Mouse (Mus musculus) CH12.LX (cell line): ENCODE measurements at regions not wholly inside any gene's neighbourhood (a gene's known extent, or its start where the extent isn't known, plus 50 kb on each side); places are given as distances from the start of the nearest gene placed in this dataset.

Experiments used
- DNase-seq: peaks from one replicate; pipeline ENCODE4 v3.0.0-alpha.2; 2013; ENCODE audit errors: extremely low read depth
- H3K27ac ChIP-seq: 2 replicates; pipeline ENCODE4 v1.5.1; 2012; ENCODE audit warnings: low read depth, mild to moderate bottlenecking, control low read depth, moderate library complexity; ENCODE audit not compliant: insufficient read depth
- H3K27me3 ChIP-seq: replicated peaks from 2 replicates; pipeline ENCODE3; 2012; ENCODE audit warnings: inconsistent platforms
- H3K36me3 ChIP-seq, 2 experiments: replicated peaks in 1 of 2; 2 replicates each; pipeline versions ENCODE3 to v1.6.1; 2012; ENCODE audit warnings: inconsistent platforms in 1 of 2, low read length in 1 of 2, mild to moderate bottlenecking in 1 of 2, mixed read lengths in 1 of 2, moderate library complexity in 1 of 2; ENCODE audit not compliant: control insufficient read depth in 1 of 2, insufficient read depth in 1 of 2
- H3K4me1 ChIP-seq, 2 experiments: 2 replicates each; pipeline ENCODE4 v1.6.1; 2012; ENCODE audit warnings: inconsistent platforms in 1 of 2, moderate library complexity in 1 of 2; ENCODE audit not compliant: insufficient read depth in 2 of 2, control insufficient read depth in 1 of 2
- H3K4me2 ChIP-seq: 2 replicates; pipeline ENCODE4 v1.6.1; 2012; ENCODE audit warnings: low read depth, mild to moderate bottlenecking, control low read depth; ENCODE audit not compliant: poor library complexity, insufficient read depth, severe bottlenecking
- H3K4me3 ChIP-seq, 3 experiments: fragments of 150-350 bp in 1 of 3; sonication (generic) in 1 of 3; replicated peaks in 1 of 3; 2 replicates each; pipeline versions ENCODE3 to v1.5.1; 2011 to 2012; ENCODE audit warnings: low read depth in 2 of 3, low read length in 2 of 3, mild to moderate bottlenecking in 2 of 3, moderate library complexity in 2 of 3, control low read depth in 1 of 3, improper control_type of control experiment in 1 of 3, inconsistent platforms in 1 of 3, mixed read lengths in 1 of 3; ENCODE audit not compliant: poor library complexity in 1 of 3
- H3K79me2 ChIP-seq: replicated peaks from 2 replicates; pipeline ENCODE4 v1.6.1; 2012; ENCODE audit warnings: mild to moderate bottlenecking, moderate library complexity; ENCODE audit not compliant: control insufficient read depth, poor library complexity, insufficient read depth, severe bottlenecking; ENCODE audit errors: extremely low read depth
- H3K9ac ChIP-seq: 2 replicates; pipeline ENCODE4 v1.6.1; 2012; ENCODE audit warnings: low read depth, mild to moderate bottlenecking, control low read depth, moderate library complexity; ENCODE audit not compliant: insufficient read depth
- H3K9me3 ChIP-seq: replicated peaks from 2 replicates; pipeline ENCODE3; 2012; ENCODE audit warnings: low read length, inconsistent platforms, mixed read lengths
- BHLHE40 ChIP-seq: IDR thresholded peaks from 2 replicates; pipeline ENCODE4 v1.6.1; 2011; ENCODE audit warnings: mild to moderate bottlenecking, low read depth, low read length, improper control_type of control experiment
- CHD2 ChIP-seq: IDR thresholded peaks from 2 replicates; pipeline ENCODE4 v1.6.1; 2011; ENCODE audit warnings: low read length, improper control_type of control experiment
- CTCF ChIP-seq, 2 experiments: IDR thresholded peaks in 1 of 2; conservative IDR thresholded peaks in 1 of 2; 2 replicates each; pipeline ENCODE4 v1.5.1; 2011 to 2012; ENCODE audit warnings: low read depth in 2 of 2, low read length in 2 of 2, improper control_type of control experiment in 1 of 2, inconsistent platforms in 1 of 2, mild to moderate bottlenecking in 1 of 2, moderate library complexity in 1 of 2
- ELF1 ChIP-seq: IDR thresholded peaks from 2 replicates; pipeline ENCODE4 v1.6.1; 2014; ENCODE audit warnings: low read depth, mild to moderate bottlenecking, inconsistent platforms, low read length, improper control_type of control experiment
- ETS1 ChIP-seq: conservative IDR thresholded peaks from 2 replicates; pipeline ENCODE4 v1.6.1; 2012; ENCODE audit warnings: low read depth, mild to moderate bottlenecking, inconsistent platforms, low read length, improper control_type of control experiment, moderate library complexity
- HCFC1 ChIP-seq: IDR thresholded peaks from 2 replicates; pipeline ENCODE4 v1.6.1; 2012; ENCODE audit warnings: low read depth, mild to moderate bottlenecking, inconsistent platforms, low read length, improper control_type of control experiment
- IRF4 ChIP-seq: IDR thresholded peaks from 2 replicates; pipeline ENCODE4 v1.6.1; 2014; ENCODE audit warnings: low read depth, mild to moderate bottlenecking, inconsistent platforms, low read length, improper control_type of control experiment
- JUN ChIP-seq: IDR thresholded peaks from 2 replicates; pipeline ENCODE4 v1.6.1; 2011; ENCODE audit warnings: low read depth, mild to moderate bottlenecking, low read length, improper control_type of control experiment, moderate library complexity; ENCODE audit not compliant: insufficient read depth
- JUND ChIP-seq: conservative IDR thresholded peaks from 2 replicates; pipeline ENCODE4 v1.6.1; 2011; ENCODE audit warnings: low read depth, low read length, improper control_type of control experiment
- MAFK ChIP-seq: IDR thresholded peaks from 2 replicates; pipeline ENCODE4 v1.6.1; 2011; ENCODE audit warnings: low read length, improper control_type of control experiment; ENCODE audit not compliant: insufficient replicate concordance
- MAZ ChIP-seq: IDR thresholded peaks from 2 replicates; pipeline ENCODE4 v1.6.1; 2012; ENCODE audit warnings: low read depth, mild to moderate bottlenecking, inconsistent platforms, low read length, improper control_type of control experiment, moderate library complexity
- MEF2A ChIP-seq: IDR thresholded peaks from 2 replicates; pipeline ENCODE4 v1.6.1; 2014; ENCODE audit warnings: low read depth, mild to moderate bottlenecking, inconsistent platforms, low read length, improper control_type of control experiment, borderline replicate concordance
- MXI1 ChIP-seq: IDR thresholded peaks from 2 replicates; pipeline ENCODE4 v1.6.1; 2011; ENCODE audit warnings: mild to moderate bottlenecking, low read depth, low read length, improper control_type of control experiment
- MYC ChIP-seq: IDR thresholded peaks from 2 replicates; pipeline ENCODE4 v1.6.1; 2011; ENCODE audit warnings: low read depth, mild to moderate bottlenecking, improper control_type of control experiment, low read length
- NRF1 ChIP-seq: IDR thresholded peaks from 2 replicates; pipeline ENCODE4 v1.6.1; 2014; ENCODE audit warnings: low read depth, mild to moderate bottlenecking, inconsistent platforms, low read length, improper control_type of control experiment, moderate library complexity
- PAX5 ChIP-seq: IDR thresholded peaks from 2 replicates; pipeline ENCODE4 v1.6.1; 2012; ENCODE audit warnings: low read length, inconsistent platforms, mixed read lengths
- POLR2A ChIP-seq: IDR thresholded peaks from 2 replicates; pipeline ENCODE4 v1.6.1; 2011; ENCODE audit warnings: low read depth, mild to moderate bottlenecking, improper control_type of control experiment, low read length
- POLR2AphosphoS2 ChIP-seq: IDR thresholded peaks from 2 replicates; pipeline ENCODE4 v1.6.1; 2011; ENCODE audit warnings: low read depth, low read length, improper control_type of control experiment
- RAD21 ChIP-seq: IDR thresholded peaks from 2 replicates; pipeline ENCODE4 v1.6.1; 2011; ENCODE audit warnings: low read depth, mild to moderate bottlenecking, low read length, improper control_type of control experiment, moderate library complexity
- RCOR1 ChIP-seq: conservative IDR thresholded peaks from 2 replicates; pipeline ENCODE4 v1.6.1; 2012; ENCODE audit warnings: low read depth, mild to moderate bottlenecking, inconsistent platforms, low read length, improper control_type of control experiment
- SIN3A ChIP-seq: IDR thresholded peaks from 2 replicates; pipeline ENCODE4 v1.6.1; 2012; ENCODE audit warnings: low read length, improper control_type of control experiment, inconsistent platforms
- SMC3 ChIP-seq: IDR thresholded peaks from 2 replicates; pipeline ENCODE4 v1.6.1; 2011; ENCODE audit warnings: low read depth, low read length, improper control_type of control experiment
- TCF12 ChIP-seq: IDR thresholded peaks from 2 replicates; pipeline ENCODE4 v1.6.1; 2014; ENCODE audit warnings: low read depth, mild to moderate bottlenecking, inconsistent platforms, low read length, improper control_type of control experiment
- USF1 ChIP-seq: IDR thresholded peaks from 2 replicates; pipeline ENCODE4 v1.6.1; 2014; ENCODE audit warnings: low read depth, mild to moderate bottlenecking, inconsistent platforms, low read length, improper control_type of control experiment
- ZC3H11A ChIP-seq: IDR thresholded peaks from 2 replicates; pipeline ENCODE4 v1.6.1; 2012; ENCODE audit warnings: low read depth, mild to moderate bottlenecking, inconsistent platforms, low read length, improper control_type of control experiment
- ZNF384 ChIP-seq: IDR thresholded peaks from 2 replicates; pipeline ENCODE4 v1.6.1; 2012; ENCODE audit warnings: low read depth, low read length, improper control_type of control experiment, inconsistent platforms
- dilution Hi-C: fragments of 300-500 bp; cut with MboI; formaldehyde crosslinking; loops from 2 replicates; pipeline ENCODE4 v1.14.3; 2020; ENCODE audit warnings: low sequenced_read_pairs; ENCODE audit not compliant: extremely low pct_unique_long_range_greater_than_20kb, extremely low pct_ligation_motif_present
- in situ Hi-C: fragments of 300-500 bp; cut with MboI; formaldehyde crosslinking; loops from 3 replicates; pipeline ENCODE4 v1.14.3; 2019; ENCODE audit warnings: low sequenced_read_pairs, low pct_ligation_motif_present, low pct_unique_long_range_greater_than_20kb, mixed read lengths

- in situ Hi-C loops (no loop called here), dilution Hi-C loops (no loop called here)
- Histone ChIP-seq H3K36me3 (no peaks in the 10 kb centered on the region), H3K27ac (no peak overlapping the region), H3K4me3 (peak overlapping the region; percentile 40 to 61 (median 45)), H3K79me2 (no peaks in the 10 kb centered on the region), H3K4me1 (peaks cover 3 to 26% of the 10 kb centered on the region in 2 experiments; a peak in 3 of 4 replicates), H3K27me3 (no peaks in the 10 kb centered on the region), H3K9me3 (no peaks in the 10 kb centered on the region), H3K9ac (peak overlapping the region; percentile 29), H3K4me2 (peak overlapping the region; percentile 47)
- TF ChIP-seq POLR2A (no peak), HCFC1 (no peak), TCF12 (no peak), BHLHE40 (no peak), ELF1 (no peak), MAFK (no peak), CTCF (conservative IDR thresholded peaks at IDR 0.05 in 1 of 2, IDR thresholded peaks at IDR 0.05 in 1 of 2; ENCODE audit: low read depth in 2 of 2, low read length in 2 of 2) (no peak), USF1 (no peak), SIN3A (no peak), ZNF384 (peak; percentile 51), ETS1 (no peak), CHD2 (peak; percentile 70; the same call in 1 of the 2 replicates), RCOR1 (no peak)
- DNase-seq: peak; percentile 26
Observed at GRCm38 (mm10) chr4:9028475-9028874, 789.6 kb upstream of the Car8 start.

GRCm38 (mm10) chr4:9027798-9028404 is 789.1 kb upstream of the Car8 start:
- TF ChIP-seq JUND (no peak), JUN (no peak), PAX5 (no peak), TCF12 (peak; percentile 38; the same call in 1 of the 2 replicates), POLR2A (no peak), MYC (no peak), ETS1 (0 out of 2 replicates have a peak, but pooled peaks have one; percentile 25), NRF1 (0 out of 2 replicates have a peak, but pooled peaks have one; percentile 16), ELF1 (no peak), CTCF (conservative IDR thresholded peaks at IDR 0.05 in 1 of 2, IDR thresholded peaks at IDR 0.05 in 1 of 2; ENCODE audit: low read depth in 2 of 2, low read length in 2 of 2) (peak; percentile 18 to 88; a peak in 2 of 4 replicates), ZC3H11A (peak; percentile 80), MAFK (no peak), POLR2AphosphoS2 (no peak), RAD21 (peak; percentile 90), MXI1 (0 out of 2 replicates have a peak, but pooled peaks have one; percentile 30), SMC3 (peak; percentile 92), CHD2 (no peak), IRF4 (peak; percentile 33; the same call in 1 of the 2 replicates), MAZ (0 out of 2 replicates have a peak, but pooled peaks have one; percentile 27), MEF2A (0 out of 2 replicates have a peak, but pooled peaks have one; percentile 46), SIN3A (0 out of 2 replicates have a peak, but pooled peaks have one; percentile 26), ZNF384 (no peak), USF1 (no peak)
- Histone ChIP-seq H3K9ac (peak overlapping the region; percentile 29), H3K4me3 (peak overlapping the region; percentile 40 to 61 (median 45)), H3K36me3 (no peaks in the 10 kb centered on the region), H3K79me2 (no peaks in the 10 kb centered on the region), H3K4me2 (peak overlapping the region; percentile 47), H3K27me3 (no peaks in the 10 kb centered on the region), H3K9me3 (no peaks in the 10 kb centered on the region), H3K4me1 (peaks cover 3 to 26% of the 10 kb centered on the region in 2 experiments; a peak in 3 of 4 replicates), H3K27ac (no peak overlapping the region)
- DNase-seq: peak; percentile 72
- in situ Hi-C loops: no loop called here
- dilution Hi-C loops: no loop called here
